Mouse (Mus musculus) E14TG2a.4 (cell line): Measurements from ENCODE around the gene Msh5.
"Not testable (repeated sequence)": the region's sequence is repeated elsewhere in the genome, so short reads cannot be mapped to it uniquely, and the experiment has no call there.

ENCODE experiments used
- H3K27me3 ChIP-seq: 2 replicates; pipeline ENCODE4 v1.6.1; 2014; ENCODE audit warnings: low read length, control low read depth; ENCODE audit not compliant: insufficient read depth
- H3K36me3 ChIP-seq: 2 replicates; pipeline ENCODE4 v1.6.1; 2014; ENCODE audit warnings: low read length, control low read depth; ENCODE audit not compliant: insufficient read depth
- H3K4me1 ChIP-seq: replicated peaks from 2 replicates; pipeline ENCODE4 v1.6.1; 2014; ENCODE audit warnings: low read depth, low read length, control low read depth
- H3K4me3 ChIP-seq: replicated peaks from 2 replicates; pipeline ENCODE4 v1.5.1; 2014; ENCODE audit warnings: mild to moderate bottlenecking, low read length
- H3K9me3 ChIP-seq: 2 replicates; pipeline ENCODE4 v1.6.1; 2014; ENCODE audit warnings: low read length, control low read depth
- CTCF ChIP-seq: conservative IDR thresholded peaks from 2 replicates; pipeline ENCODE4 v1.5.1; 2014; ENCODE audit warnings: low read length
- NANOG ChIP-seq: IDR thresholded peaks from 2 replicates; pipeline ENCODE4 v1.6.1; 2014; ENCODE audit warnings: borderline replicate concordance, low read length, mixed read lengths
- POU5F1 ChIP-seq: IDR thresholded peaks from 2 replicates; pipeline ENCODE4 v1.6.1; 2014; ENCODE audit warnings: low read length, borderline replicate concordance

The Msh5 gene

DNA sequence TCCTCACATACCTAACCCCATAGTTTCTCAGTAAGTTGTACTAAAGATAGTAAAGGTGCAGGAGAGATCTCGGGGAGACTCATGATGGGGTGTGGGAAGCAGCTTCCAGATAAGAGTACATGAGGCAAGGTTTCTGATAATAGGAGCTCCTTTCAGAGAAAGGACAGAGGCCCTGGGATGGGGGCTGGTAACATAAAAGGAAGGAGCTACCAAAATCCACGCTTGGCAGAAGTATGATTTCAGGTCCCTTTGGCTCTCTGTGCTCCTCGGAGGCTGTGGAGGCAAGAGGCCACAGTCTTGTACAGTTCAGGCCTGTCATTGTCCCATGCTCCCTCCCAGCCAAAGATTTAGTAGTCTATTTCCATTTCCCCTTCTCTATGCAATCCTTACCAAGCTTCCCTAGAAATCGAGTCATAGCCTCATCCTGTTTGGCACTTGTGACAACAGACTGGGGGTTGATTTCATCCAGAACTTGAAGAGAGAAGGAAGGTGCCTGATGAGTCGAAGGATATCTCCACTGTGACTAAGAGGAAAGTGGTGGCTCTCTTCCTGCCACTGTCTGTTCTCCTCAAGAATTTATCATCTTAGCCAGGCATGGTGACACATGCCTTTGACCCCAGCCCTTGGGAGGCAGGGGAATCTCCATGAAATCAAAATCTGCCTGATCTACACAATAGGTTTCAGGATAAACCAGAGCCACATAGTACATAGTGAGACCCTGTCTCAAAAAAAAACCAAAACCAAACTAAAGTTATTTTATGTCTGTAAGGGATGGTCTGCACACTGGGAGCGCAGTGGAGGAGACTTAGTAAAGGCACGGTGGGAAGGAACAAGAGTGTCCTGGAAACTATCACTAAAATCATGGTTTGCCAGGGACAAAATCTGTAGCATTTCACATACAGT, 1.4 kb downstream of the Msh5 start:
- Histone ChIP-seq H3K36me3 (no peaks in the 10 kb centered on the region), H3K9me3 (no peaks in the 10 kb centered on the region), H3K4me1 (peaks cover 48% of the 10 kb centered on the region), H3K4me3 (peak overlapping the region; percentile 86; the same call in 1 of the 2 replicates), H3K27me3 (peaks cover 30% of the 10 kb centered on the region)
- no peak for TF ChIP-seq POU5F1
- no peak for TF ChIP-seq CTCF
- no peak for TF ChIP-seq NANOG

DNA sequence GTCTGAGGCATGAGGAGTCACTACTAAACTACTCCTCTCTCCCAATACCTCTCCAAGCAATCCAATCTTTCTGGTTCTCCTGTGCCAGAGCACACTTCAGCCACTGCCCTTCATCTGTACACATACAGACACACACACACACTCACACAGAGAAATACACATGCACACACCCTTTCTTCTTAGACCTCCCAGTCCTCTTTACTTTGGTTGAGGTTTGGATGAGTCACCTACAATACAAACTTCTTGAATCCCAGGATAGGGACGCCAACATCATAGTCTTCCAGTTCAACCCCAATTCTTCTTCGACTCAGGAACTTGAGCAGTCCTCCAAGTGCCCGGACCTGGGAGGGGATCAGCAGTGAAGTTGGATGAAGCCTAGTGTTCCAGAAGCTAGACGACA, 2.8 kb downstream of the Msh5 start:
- no peak overlapping the region for H3K4me3 ChIP-seq
- no peaks in the 10 kb centered on the region for H3K36me3 ChIP-seq
- no peaks in the 10 kb centered on the region for H3K9me3 ChIP-seq
- TF ChIP-seq POU5F1, result no peak
- peaks cover 30% of the 10 kb centered on the region for H3K27me3 ChIP-seq
- H3K4me1 ChIP-seq, result peaks cover 34% of the 10 kb centered on the region

DNA sequence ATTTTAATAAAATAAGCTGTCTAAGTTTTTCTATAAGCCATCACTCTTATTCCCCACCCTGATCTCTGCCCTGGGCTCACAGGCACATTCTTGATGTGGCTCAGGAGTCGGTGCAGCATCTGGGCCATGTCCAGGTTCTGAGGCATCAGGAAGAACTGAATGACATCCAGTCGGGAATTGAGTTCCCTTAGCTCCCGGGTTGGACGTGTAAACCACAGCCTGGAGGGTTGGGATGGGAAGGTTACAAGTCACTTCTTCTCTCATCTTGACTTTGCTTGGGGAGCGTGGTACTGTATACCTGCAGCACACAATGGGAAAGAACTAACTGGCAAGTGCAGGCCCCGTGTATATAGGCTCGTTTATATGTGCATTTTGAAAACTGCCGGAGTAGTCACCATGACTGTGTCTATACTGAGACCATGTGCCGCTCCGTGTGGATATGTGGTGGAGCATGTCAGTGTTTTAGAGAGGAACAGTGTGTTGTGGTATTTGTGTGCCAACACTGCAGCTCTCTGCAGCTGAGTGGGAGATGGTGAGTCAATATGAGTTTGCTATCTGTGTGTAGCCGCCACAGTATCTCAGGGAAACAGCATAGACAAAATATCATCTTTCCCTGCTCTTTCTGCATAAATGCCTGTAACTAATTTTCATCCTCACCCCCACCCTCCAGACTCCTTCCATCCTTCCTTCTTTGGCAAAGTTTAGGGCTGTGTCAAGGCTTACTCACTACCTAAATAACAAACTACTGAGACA, 7.2 kb downstream of the Msh5 start:
- no peaks in the 10 kb centered on the region for H3K36me3 ChIP-seq
- H3K27me3 ChIP-seq, result peaks cover 13% of the 10 kb centered on the region
- TF ChIP-seq NANOG (no peak), CTCF (no peak), POU5F1 (no peak)
- no peak overlapping the region for H3K4me3 ChIP-seq
- H3K9me3 ChIP-seq, result no peaks in the 10 kb centered on the region
- peaks cover 6% of the 10 kb centered on the region for H3K4me1 ChIP-seq

DNA sequence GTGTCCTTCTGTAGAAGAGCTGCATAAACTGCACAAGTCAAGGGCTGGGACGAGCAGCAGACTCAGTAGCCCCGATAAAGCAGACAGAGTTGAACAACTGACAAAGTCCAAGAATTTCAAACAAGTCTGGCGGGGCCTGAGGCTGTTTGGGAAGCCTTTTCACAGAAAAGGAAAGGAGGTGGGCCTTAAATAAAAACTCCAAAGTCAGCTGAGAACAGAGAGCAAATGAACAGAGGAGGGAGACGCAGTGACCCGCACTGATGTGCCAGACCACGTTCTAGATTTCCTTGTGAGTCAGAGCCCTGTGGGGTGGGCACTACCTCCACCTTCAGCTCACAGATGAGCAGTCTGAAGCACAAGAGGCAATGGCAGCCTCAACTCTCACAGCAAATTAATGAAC, 11.6 kb downstream of the Msh5 start:
- Histone ChIP-seq H3K4me1 (peaks cover 30% of the 10 kb centered on the region), H3K9me3 (no peaks in the 10 kb centered on the region), H3K36me3 (no peaks in the 10 kb centered on the region), H3K4me3 (no peak overlapping the region), H3K27me3 (peaks cover 12% of the 10 kb centered on the region)
- TF ChIP-seq NANOG, result no peak
- no peak for TF ChIP-seq POU5F1
- no peak for TF ChIP-seq CTCF

DNA sequence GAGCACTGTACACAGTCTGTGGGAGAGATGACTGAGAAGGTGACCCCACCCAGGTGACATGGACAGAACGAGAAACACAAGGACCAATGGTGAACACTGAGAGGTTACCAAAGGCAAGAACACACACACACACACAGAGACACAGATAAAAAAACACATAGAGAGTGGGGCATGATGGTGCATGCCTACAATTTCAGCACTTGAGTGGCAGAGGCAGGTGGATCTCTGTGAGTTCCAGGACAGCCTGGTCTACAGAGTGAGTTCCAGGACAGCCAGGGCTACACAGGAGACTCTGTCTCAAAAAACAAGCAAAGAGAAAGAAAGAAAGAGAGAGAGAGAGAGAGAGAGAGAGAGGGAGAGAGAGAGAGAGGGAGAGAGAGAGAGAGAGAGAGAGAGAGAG, 12.8 kb downstream of the Msh5 start:
- H3K27me3 ChIP-seq, result peaks cover 16% of the 10 kb centered on the region
- peaks cover 38% of the 10 kb centered on the region for H3K4me1 ChIP-seq
- not testable (repeated sequence) for H3K9me3 ChIP-seq, H3K36me3 ChIP-seq, H3K4me3 ChIP-seq

DNA sequence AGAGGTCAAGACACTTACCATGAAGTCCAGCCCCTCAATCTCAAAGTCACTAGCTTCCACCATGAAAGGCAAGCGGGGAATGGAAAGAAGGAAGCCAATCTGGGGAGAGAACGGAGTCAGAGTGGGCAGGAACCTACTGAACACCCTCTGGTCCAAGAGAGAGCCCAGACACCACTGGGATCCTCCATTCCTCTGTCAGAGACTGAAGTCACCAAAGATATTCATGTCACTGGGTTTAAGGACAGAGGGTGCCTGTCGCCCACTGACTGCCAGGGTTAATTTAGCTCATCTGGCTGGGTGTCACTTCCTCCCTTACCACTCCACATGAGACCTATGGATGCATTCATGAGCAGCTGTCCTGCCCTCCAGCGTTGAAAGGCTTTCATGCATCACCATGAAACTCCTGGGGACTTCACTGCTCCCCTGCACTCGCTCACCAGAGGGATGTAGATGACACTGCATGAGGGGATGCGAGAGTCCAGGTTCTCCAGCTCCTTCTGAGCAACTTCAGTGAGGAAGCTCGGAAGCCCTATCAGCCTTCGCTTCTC, 14.1 kb downstream of the Msh5 start:
- Histone ChIP-seq H3K9me3 (no peaks in the 10 kb centered on the region), H3K4me1 (peaks cover 51% of the 10 kb centered on the region), H3K27me3 (peaks cover 16% of the 10 kb centered on the region), H3K4me3 (no peak overlapping the region), H3K36me3 (no peaks in the 10 kb centered on the region)
- TF ChIP-seq CTCF, result no peak
- TF ChIP-seq NANOG, result no peak
- no peak for TF ChIP-seq POU5F1

DNA sequence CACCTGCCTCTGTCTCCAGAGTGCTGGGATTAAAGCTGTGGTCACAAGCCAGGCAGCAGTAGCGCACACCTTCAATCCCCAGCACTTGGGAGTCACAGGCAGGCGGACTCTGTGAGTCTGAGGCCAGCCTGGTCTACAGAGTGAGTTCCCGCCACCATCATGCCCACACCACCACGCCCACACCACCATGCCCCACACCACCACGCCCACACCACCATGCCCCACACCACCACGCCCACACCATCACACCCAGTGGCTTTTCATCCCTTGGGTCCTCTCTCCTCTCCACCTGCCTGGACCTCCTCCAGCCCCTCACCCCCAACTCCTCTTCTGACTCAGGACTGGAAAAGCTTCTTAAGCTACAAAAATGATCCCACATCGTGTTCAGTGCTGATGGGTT, 14.7 kb downstream of the Msh5 start:
- Histone ChIP-seq H3K27me3 (peaks cover 16% of the 10 kb centered on the region), H3K9me3 (no peaks in the 10 kb centered on the region), H3K36me3 (no peaks in the 10 kb centered on the region), H3K4me1 (peaks cover 55% of the 10 kb centered on the region), H3K4me3 (peak overlapping the region; percentile 45; the same call in 1 of the 2 replicates)
- TF ChIP-seq NANOG (no peak), CTCF (no peak), POU5F1 (no peak)

DNA sequence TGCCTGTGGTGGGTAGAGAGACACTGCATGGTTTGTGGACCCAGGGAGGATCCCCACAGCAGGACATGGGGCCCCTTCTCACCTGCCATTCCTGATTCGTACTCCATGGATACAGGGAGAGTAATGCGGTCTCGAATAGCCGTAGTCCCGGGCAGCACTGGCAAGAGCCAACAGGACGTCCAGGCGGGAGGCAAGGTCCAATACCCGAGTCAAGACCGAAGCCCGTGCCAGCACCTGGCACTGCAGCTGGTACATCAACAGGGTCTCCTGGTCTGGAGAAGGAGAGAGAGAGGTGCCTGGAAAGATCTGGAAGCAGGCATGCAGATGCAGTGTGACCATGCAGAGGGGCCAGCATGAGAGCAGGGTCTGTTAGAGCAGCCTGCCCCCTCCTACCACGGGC, 15.3 kb downstream of the Msh5 start:
- TF ChIP-seq POU5F1 (no peak), CTCF (no peak)
- peaks cover 60% of the 10 kb centered on the region for H3K4me1 ChIP-seq
- H3K27me3 ChIP-seq, result peaks cover 16% of the 10 kb centered on the region
- peak overlapping the region; percentile 45 for H3K4me3 ChIP-seq
- no peaks in the 10 kb centered on the region for H3K36me3 ChIP-seq
- no peaks in the 10 kb centered on the region for H3K9me3 ChIP-seq
